Mouse (Mus musculus) MEL (cell line): ENCODE results near the gene Ripor2. TPM values are rescaled to one million over a fixed set of nuclear protein-coding genes. Genes with fewer than 3 reads are reported as not detected.

Experiments
- DNase-seq: peaks from one replicate; pipeline ENCODE4 v3.0.0; 2011; ENCODE audit warnings: low read depth, low spot score
- H3K27ac ChIP-seq: 2 replicates; pipeline ENCODE4 v1.5.1; 2012; ENCODE audit warnings: low read depth, mild to moderate bottlenecking, control low read depth, low read length, moderate library complexity; ENCODE audit not compliant: control insufficient read depth
- H3K27me3 ChIP-seq, 2 experiments: fragments of 150-350 bp in 1 of 2; sonication (generic) in 1 of 2; 2 replicates each; pipeline ENCODE4 v1.6.1; 2012; ENCODE audit warnings: low read length in 2 of 2, mild to moderate bottlenecking in 2 of 2, improper control_type of control experiment in 1 of 2, moderate library complexity in 1 of 2; ENCODE audit not compliant: insufficient read depth in 2 of 2, control insufficient read depth in 1 of 2
- H3K36me3 ChIP-seq, 2 experiments: 2 replicates each; pipeline ENCODE4 v1.6.1; 2012 to 2014; ENCODE audit warnings: low read length in 2 of 2, improper control_type of control experiment in 1 of 2, inconsistent platforms in 1 of 2, mild to moderate bottlenecking in 1 of 2; ENCODE audit not compliant: insufficient read depth in 2 of 2, control insufficient read depth in 1 of 2
- H3K4me1 ChIP-seq, 2 experiments: fragments of 150-350 bp in 1 of 2; sonication (generic) in 1 of 2; 2 replicates each; pipeline ENCODE4 v1.6.1; 2012; ENCODE audit warnings: low read length in 2 of 2, improper control_type of control experiment in 1 of 2, mild to moderate bottlenecking in 1 of 2; ENCODE audit not compliant: insufficient read depth in 2 of 2, control insufficient read depth in 1 of 2
- H3K4me3 ChIP-seq, 2 experiments: fragments of 150-350 bp in 1 of 2; sonication (generic) in 1 of 2; 2 replicates each; pipeline ENCODE4 v1.5.1; 2012; ENCODE audit warnings: low read depth in 2 of 2, low read length in 2 of 2, mild to moderate bottlenecking in 2 of 2, moderate library complexity in 2 of 2, control low read depth in 1 of 2, improper control_type of control experiment in 1 of 2; ENCODE audit not compliant: control insufficient read depth in 1 of 2, insufficient read depth in 1 of 2
- H3K79me2 ChIP-seq: 2 replicates; pipeline ENCODE4 v1.6.1; 2012; ENCODE audit warnings: mild to moderate bottlenecking, low read length, moderate library complexity; ENCODE audit not compliant: control insufficient read depth, poor library complexity, insufficient read depth
- H3K9ac ChIP-seq: 2 replicates; pipeline ENCODE4 v1.6.1; 2012; ENCODE audit warnings: low read depth, mild to moderate bottlenecking, control low read depth, low read length, moderate library complexity; ENCODE audit not compliant: control insufficient read depth, poor library complexity, severe bottlenecking
- H3K9me3 ChIP-seq: fragments of 150-350 bp; sonication (generic); replicated peaks from 2 replicates; pipeline ENCODE4 v1.6.1; 2012; ENCODE audit warnings: mild to moderate bottlenecking, low read length, improper control_type of control experiment, moderate library complexity; ENCODE audit not compliant: insufficient read depth
- BHLHE40 ChIP-seq: IDR thresholded peaks from 2 replicates; pipeline ENCODE4 v1.6.1; 2012; ENCODE audit warnings: low read depth, mild to moderate bottlenecking, inconsistent platforms, low read length, improper control_type of control experiment, borderline replicate concordance
- CHD1 ChIP-seq: IDR thresholded peaks from 2 replicates; pipeline ENCODE4 v1.6.1; 2012; ENCODE audit warnings: low read depth, mild to moderate bottlenecking, inconsistent platforms, low read length, improper control_type of control experiment
- CHD2 ChIP-seq: IDR thresholded peaks from 2 replicates; pipeline ENCODE4 v1.6.1; 2011; ENCODE audit warnings: low read length, improper control_type of control experiment
- CTCF ChIP-seq, 3 experiments: IDR thresholded peaks in 2 of 3; conservative IDR thresholded peaks in 1 of 3; 2 replicates each; pipeline ENCODE4 v1.5.1; 2011 to 2012; ENCODE audit warnings: low read length in 3 of 3, low read depth in 2 of 3, mild to moderate bottlenecking in 2 of 3, improper control_type of control experiment in 1 of 3, inconsistent platforms in 1 of 3, mixed read lengths in 1 of 3, moderate library complexity in 1 of 3; ENCODE audit not compliant: control insufficient read depth in 1 of 3, insufficient read depth in 1 of 3, poor library complexity in 1 of 3, severe bottlenecking in 1 of 3
- E2F4 ChIP-seq: IDR thresholded peaks from 2 replicates; pipeline ENCODE4 v1.6.1; 2011; ENCODE audit warnings: low read depth, low read length, improper control_type of control experiment, borderline replicate concordance
- ELF1 ChIP-seq: IDR thresholded peaks from 2 replicates; pipeline ENCODE4 v1.6.1; 2014; ENCODE audit warnings: low read depth, mild to moderate bottlenecking, inconsistent platforms, low read length, improper control_type of control experiment, moderate library complexity
- EP300 ChIP-seq, 2 experiments: IDR thresholded peaks; 2 replicates each; pipeline ENCODE4 v1.6.1; 2011; ENCODE audit warnings: improper control_type of control experiment in 2 of 2, low read length in 2 of 2, low read depth in 1 of 2, mild to moderate bottlenecking in 1 of 2
- ETS1 ChIP-seq: IDR thresholded peaks from 2 replicates; pipeline ENCODE4 v1.6.1; 2012; ENCODE audit warnings: low read depth, mild to moderate bottlenecking, inconsistent platforms, low read length, improper control_type of control experiment, moderate library complexity
- GABPA ChIP-seq: IDR thresholded peaks from 2 replicates; pipeline ENCODE4 v1.6.1; 2012; ENCODE audit warnings: low read depth, mild to moderate bottlenecking, inconsistent platforms, low read length, improper control_type of control experiment, moderate library complexity
- GATA1 ChIP-seq: IDR thresholded peaks from 2 replicates; pipeline ENCODE4 v1.6.1; 2011; ENCODE audit warnings: low read depth, low read length, improper control_type of control experiment
- HCFC1 ChIP-seq: IDR thresholded peaks from 2 replicates; pipeline ENCODE4 v1.6.1; 2012; ENCODE audit warnings: low read depth, mild to moderate bottlenecking, inconsistent platforms, low read length, improper control_type of control experiment, moderate library complexity
- KAT2A ChIP-seq: conservative IDR thresholded peaks from 2 replicates; pipeline ENCODE4 v1.6.1; 2012; ENCODE audit warnings: low read depth, low read length, improper control_type of control experiment, inconsistent platforms
- MAFK ChIP-seq: IDR thresholded peaks from 2 replicates; pipeline ENCODE4 v1.6.1; 2011; ENCODE audit warnings: low read depth, mild to moderate bottlenecking, low read length, improper control_type of control experiment, borderline replicate concordance
- MAX ChIP-seq: IDR thresholded peaks from 2 replicates; pipeline ENCODE4 v1.6.1; 2011; ENCODE audit warnings: low read length, improper control_type of control experiment
- MAZ ChIP-seq: IDR thresholded peaks from 2 replicates; pipeline ENCODE4 v1.6.1; 2012; ENCODE audit warnings: low read depth, mild to moderate bottlenecking, inconsistent platforms, low read length, improper control_type of control experiment
- MEF2A ChIP-seq: IDR thresholded peaks from 2 replicates; pipeline ENCODE4 v1.6.1; 2014; ENCODE audit warnings: low read depth, mild to moderate bottlenecking, inconsistent platforms, low read length, improper control_type of control experiment; ENCODE audit not compliant: poor library complexity, insufficient replicate concordance, severe bottlenecking; ENCODE audit errors: extremely low read depth
- MXI1 ChIP-seq: IDR thresholded peaks from 2 replicates; pipeline ENCODE4 v1.6.1; 2011; ENCODE audit warnings: mild to moderate bottlenecking, low read depth, low read length, improper control_type of control experiment
- MYB ChIP-seq: IDR thresholded peaks from 2 replicates; pipeline ENCODE4 v1.6.1; 2011; ENCODE audit warnings: mild to moderate bottlenecking, low read depth, low read length, improper control_type of control experiment
- MYC ChIP-seq: IDR thresholded peaks from 2 replicates; pipeline ENCODE4 v1.6.1; 2011; ENCODE audit warnings: low read depth, mild to moderate bottlenecking, low read length, improper control_type of control experiment, moderate library complexity
- NELFE ChIP-seq: IDR thresholded peaks from 2 replicates; pipeline ENCODE4 v1.6.1; 2011; ENCODE audit warnings: low read depth, low read length, improper control_type of control experiment
- NRF1 ChIP-seq: IDR thresholded peaks from 2 replicates; pipeline ENCODE4 v1.6.1; 2014; ENCODE audit warnings: low read depth, mild to moderate bottlenecking, inconsistent platforms, low read length, improper control_type of control experiment, moderate library complexity; ENCODE audit not compliant: poor library complexity, insufficient read depth, severe bottlenecking
- POLR2A ChIP-seq, 2 experiments: IDR thresholded peaks; 2 replicates each; pipeline ENCODE4 v1.6.1; 2011 to 2012; ENCODE audit warnings: low read length in 2 of 2, mild to moderate bottlenecking in 2 of 2, control low read depth in 1 of 2, improper control_type of control experiment in 1 of 2, low read depth in 1 of 2, moderate library complexity in 1 of 2; ENCODE audit not compliant: control insufficient read depth in 1 of 2, insufficient read depth in 1 of 2, poor library complexity in 1 of 2
- POLR2AphosphoS2 ChIP-seq: IDR thresholded peaks from 2 replicates; pipeline ENCODE4 v1.6.1; 2011; ENCODE audit warnings: low read length, improper control_type of control experiment
- POLR2AphosphoS5 ChIP-seq: IDR thresholded peaks from 2 replicates; pipeline ENCODE4 v1.6.1; 2012; ENCODE audit warnings: low read depth, borderline replicate concordance, mild to moderate bottlenecking, inconsistent platforms, low read length, moderate library complexity, mixed read lengths
- RAD21 ChIP-seq: IDR thresholded peaks from 2 replicates; pipeline ENCODE4 v1.6.1; 2011; ENCODE audit warnings: mild to moderate bottlenecking, low read depth, low read length, improper control_type of control experiment
- RCOR1 ChIP-seq: IDR thresholded peaks from 2 replicates; pipeline ENCODE4 v1.6.1; 2012; ENCODE audit warnings: low read depth, mild to moderate bottlenecking, inconsistent platforms, low read length, improper control_type of control experiment
- SIN3A ChIP-seq: IDR thresholded peaks from 2 replicates; pipeline ENCODE4 v1.6.1; 2012; ENCODE audit warnings: low read length, improper control_type of control experiment, inconsistent platforms
- SMC3 ChIP-seq: IDR thresholded peaks from 2 replicates; pipeline ENCODE4 v1.6.1; 2011; ENCODE audit warnings: low read depth, low read length, improper control_type of control experiment
- TBP ChIP-seq: IDR thresholded peaks from 2 replicates; pipeline ENCODE4 v1.8.0; 2011; ENCODE audit warnings: low read depth, low read length, improper control_type of control experiment
- TCF12 ChIP-seq: IDR thresholded peaks from 2 replicates; pipeline ENCODE4 v1.6.1; 2014; ENCODE audit warnings: low read depth, mild to moderate bottlenecking, inconsistent platforms, low read length, improper control_type of control experiment, moderate library complexity
- UBTF ChIP-seq: IDR thresholded peaks from 2 replicates; pipeline ENCODE4 v1.6.1; 2012; ENCODE audit warnings: low read depth, mild to moderate bottlenecking, inconsistent platforms, low read length, improper control_type of control experiment, moderate library complexity, borderline replicate concordance; ENCODE audit not compliant: insufficient read depth
- USF1 ChIP-seq: IDR thresholded peaks from 2 replicates; pipeline ENCODE4 v1.6.1; 2014; ENCODE audit warnings: low read depth, mild to moderate bottlenecking, inconsistent platforms, low read length, improper control_type of control experiment, moderate library complexity
- USF2 ChIP-seq, 2 experiments: IDR thresholded peaks; 2 replicates each; pipeline ENCODE4 v1.6.1; 2011 to 2012; ENCODE audit warnings: improper control_type of control experiment in 2 of 2, low read length in 2 of 2, borderline replicate concordance in 1 of 2, inconsistent platforms in 1 of 2, low read depth in 1 of 2, mild to moderate bottlenecking in 1 of 2; ENCODE audit not compliant: insufficient read depth in 1 of 2
- ZC3H11A ChIP-seq: IDR thresholded peaks from 2 replicates; pipeline ENCODE4 v1.6.1; 2012; ENCODE audit warnings: low read depth, mild to moderate bottlenecking, inconsistent platforms, low read length, improper control_type of control experiment
- ZKSCAN1 ChIP-seq: IDR thresholded peaks from 2 replicates; pipeline ENCODE4 v1.6.1; 2012; ENCODE audit warnings: low read depth, mild to moderate bottlenecking, inconsistent platforms, low read length, improper control_type of control experiment, moderate library complexity
- ZMIZ1 ChIP-seq: IDR thresholded peaks from 2 replicates; pipeline ENCODE4 v1.6.1; 2012; ENCODE audit warnings: low read depth, mild to moderate bottlenecking, inconsistent platforms, low read length, improper control_type of control experiment, moderate library complexity
- polyA plus RNA-seq, 2 experiments: library from polyadenylated mRNA; stranded (reverse) in 1 of 2; unstranded in 1 of 2; fragments of >175 nt in 1 of 2; fragments of >200 nt in 1 of 2; gene quantifications; 2 replicates each; pipeline versions ENCODE4 v1.2.1 to v1.2.4; 2012; ENCODE audit warnings: low replicate concordance in 2 of 2, low read depth in 1 of 2; ENCODE audit not compliant: insufficient read length in 2 of 2, insufficient read depth in 1 of 2, missing spikeins in 1 of 2
- total RNA-seq: library from RNA; depleted of rRNA; stranded (reverse); fragments of 300-350 nt; gene quantifications from 2 replicates; pipeline ENCODE4 v1.2.3, GENCODE M21; 2012

The Ripor2 gene
- total and polyA plus RNA-seq, 3 experiments: 13.5 to 18.5 TPM; not detected in 1

DNA sequence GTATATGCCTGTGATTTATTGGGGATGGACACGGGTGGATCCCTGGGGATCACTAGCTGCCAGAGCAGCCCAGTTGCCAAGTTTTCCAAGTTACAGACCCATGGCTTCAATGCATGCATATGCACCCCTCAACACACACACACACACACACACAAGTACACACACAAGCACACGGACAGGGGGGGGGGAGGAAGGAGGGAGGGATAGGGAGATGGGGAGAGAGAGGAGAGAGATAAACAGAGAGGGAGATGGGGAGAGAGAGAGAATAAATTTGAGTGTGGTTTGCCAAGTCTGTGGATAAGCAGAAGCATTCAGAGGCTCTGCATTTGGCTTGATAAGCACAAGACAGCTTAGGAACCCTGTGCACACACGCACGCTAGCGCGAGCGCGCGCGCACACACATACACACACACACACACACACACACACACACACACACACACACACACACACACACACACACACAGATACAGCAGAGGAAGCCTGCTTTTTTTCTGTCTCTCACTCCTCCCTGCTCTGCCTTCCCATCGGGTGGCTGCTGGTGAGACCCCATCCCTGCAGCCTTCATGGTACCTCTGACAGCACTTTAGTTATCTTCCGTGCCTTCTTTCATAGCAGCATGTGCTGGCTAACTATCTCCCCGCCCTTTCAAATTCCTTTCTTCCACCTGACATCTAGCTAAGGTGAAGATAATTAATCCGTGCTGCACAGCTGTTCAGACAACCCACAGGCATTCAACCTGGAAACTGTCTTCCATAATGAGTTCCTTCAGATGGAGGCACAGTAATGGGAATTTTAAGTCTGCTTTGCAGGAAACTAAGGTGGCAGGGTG, 30.7 kb upstream of the Ripor2 start:
- Histone ChIP-seq H3K9ac (no peak overlapping the region), H3K4me1 (peaks cover 24 to 30% of the 10 kb centered on the region in 2 experiments), H3K9me3 (no peaks in the 10 kb centered on the region), H3K27me3 (no peaks in the 10 kb centered on the region), H3K36me3 (peaks cover 0 to 20% of the 10 kb centered on the region in 2 experiments), H3K27ac (peak overlapping the region; percentile 26), H3K79me2 (no peaks in the 10 kb centered on the region), H3K4me3 (no peak overlapping the region)
- peak; percentile 91 for DNase-seq
- TF ChIP-seq ZC3H11A (no peak), UBTF (no peak), SIN3A (peak; percentile 63), POLR2AphosphoS5 (no peak), RCOR1 (peak; percentile 76), MAZ (peak; percentile 99), SMC3 (no peak), TBP (0 out of 2 replicates have a peak, but pooled peaks have one; percentile 26), MAFK (no peak), GATA1 (peak; percentile 96), NELFE (no peak), MAX (peak; percentile 56; the same call in 1 of the 2 replicates), NRF1 (peak; percentile 57; the same call in 1 of the 2 replicates), RAD21 (no peak), ELF1 (no peak; the same call in 1 of the 2 replicates), ZKSCAN1 (no peak), ZMIZ1 (no peak), MEF2A (no peak), CTCF (IDR thresholded peaks at IDR 0.05 in 2 of 3, conservative IDR thresholded peaks at IDR 0.05 in 1 of 3; ENCODE audit: control insufficient read depth in 1 of 3, insufficient read depth in 1 of 3, low read depth in 2 of 3, low read length in 3 of 3, poor library complexity in 1 of 3, severe bottlenecking in 1 of 3) (no peak), MYC (no peak), HCFC1 (no peak), CHD2 (no peak), E2F4 (no peak), CHD1 (no peak), GABPA (no peak), EP300 (IDR thresholded peaks at IDR 0.05; ENCODE audit: low read depth in 1 of 2, low read length in 2 of 2) (peak; percentile 80 to 84), USF2 (IDR thresholded peaks at IDR 0.05; ENCODE audit: borderline replicate concordance in 1 of 2, insufficient read depth in 1 of 2, low read depth in 1 of 2, low read length in 2 of 2) (no peak), ETS1 (peak; percentile 78), POLR2A (IDR thresholded peaks at IDR 0.05; ENCODE audit: control insufficient read depth in 1 of 2, insufficient read depth in 1 of 2, low read depth in 1 of 2, low read length in 2 of 2, poor library complexity in 1 of 2) (no peak), MYB (no peak), POLR2AphosphoS2 (no peak), KAT2A (no peak), BHLHE40 (peak; percentile 54), TCF12 (peak; percentile 95), USF1 (no peak), MXI1 (peak; percentile 65; the same call in 1 of the 2 replicates)
